Mouse (Mus musculus): ENCODE data around the gene Ppfibp1. TPM values are rescaled to one million over a fixed set of nuclear protein-coding genes. Genes with fewer than 3 reads are reported as not detected.

The Ppfibp1 gene
- polyA plus RNA-seq, 1 experiment from 2014 or later: 22.5 TPM

GRCm38 (mm10) chr6:146955475-146955874, 67.2 kb downstream of the Ppfibp1 start:
- Histone ChIP-seq H3K36me3 (no peaks in the 10 kb centered on the region), H3K4me1 (peaks cover 4% of the 10 kb centered on the region; the same call in 1 of the 2 replicates), H3K9me3 (no peaks in the 10 kb centered on the region), H3K9ac (no peak overlapping the region), H3K27me3 (replicated peaks) (no peaks in the 10 kb centered on the region), H3K4me2 (replicated peaks) (no peak overlapping the region), H3K4me3 (no peak overlapping the region), H3K27ac (no peak overlapping the region)
- no peak for ATAC-seq (ENCODE audit: low FRiP score, low read depth)
- whole genome bisulfite sequencing: 82% methylated on average over 1 of the region's 1 CpGs

GRCm38 (mm10) chr6:146955896-146956295, 67.6 kb downstream of the Ppfibp1 start:
- Histone ChIP-seq H3K36me3 (no peaks in the 10 kb centered on the region), H3K4me1 (peaks cover 4% of the 10 kb centered on the region; the same call in 1 of the 2 replicates), H3K27ac (no peak overlapping the region), H3K9me3 (no peaks in the 10 kb centered on the region), H3K27me3 (replicated peaks) (no peaks in the 10 kb centered on the region), H3K4me2 (replicated peaks) (no peak overlapping the region), H3K9ac (no peak overlapping the region), H3K4me3 (no peak overlapping the region)
- no peak for ATAC-seq (ENCODE audit: low FRiP score, low read depth)
- 40% methylated on average over 12 of the region's 12 CpGs for WGBS

GRCm38 (mm10) chr6:146956961-146957360, 68.7 kb downstream of the Ppfibp1 start:
- H3K27ac ChIP-seq: no peak overlapping the region
- H3K4me3 ChIP-seq: no peak overlapping the region
- H3K36me3 ChIP-seq: no peaks in the 10 kb centered on the region
- H3K4me1 ChIP-seq: peaks cover 4% of the 10 kb centered on the region; the same call in 1 of the 2 replicates
- H3K9me3 ChIP-seq: no peaks in the 10 kb centered on the region
- WGBS: 95% methylated on average over 1 of the region's 1 CpGs
- no peak for ATAC-seq (ENCODE audit: low FRiP score, low read depth)
- no peaks in the 10 kb centered on the region for H3K27me3 ChIP-seq (replicated peaks)
- H3K9ac ChIP-seq: no peak overlapping the region
- no peak overlapping the region for H3K4me2 ChIP-seq (replicated peaks)

- H3K4me3 ChIP-seq: no peak overlapping the region
- WGBS: 70% methylated on average over 1 of the region's 1 CpGs
- no peak for ATAC-seq (ENCODE audit: low FRiP score, low read depth)
Observed at GRCm38 (mm10) chr6:146958694-146959093, 70.4 kb downstream of the Ppfibp1 start.

GRCm38 (mm10) chr6:146959908-146960680, 71.8 kb downstream of the Ppfibp1 start:
- 88% methylated on average over 9 of the region's 9 CpGs for WGBS
- H3K4me1 ChIP-seq: peaks cover 4% of the 10 kb centered on the region; the same call in 1 of the 2 replicates
- no peak overlapping the region for H3K27ac ChIP-seq
- H3K9me3 ChIP-seq: no peaks in the 10 kb centered on the region
- H3K4me2 ChIP-seq (replicated peaks): no peak overlapping the region
- no peak overlapping the region for H3K9ac ChIP-seq
- H3K4me3 ChIP-seq: no peak overlapping the region
- no peak for ATAC-seq (ENCODE audit: low FRiP score, low read depth)
- no peaks in the 10 kb centered on the region for H3K36me3 ChIP-seq
- no peaks in the 10 kb centered on the region for H3K27me3 ChIP-seq (replicated peaks)

More at GRCm38 (mm10) chr6:146958694-146959093, 70.4 kb downstream of the Ppfibp1 start:
- Histone ChIP-seq H3K27ac (no peak overlapping the region), H3K27me3 (replicated peaks) (no peaks in the 10 kb centered on the region), H3K4me2 (replicated peaks) (no peak overlapping the region), H3K36me3 (no peaks in the 10 kb centered on the region), H3K9me3 (no peaks in the 10 kb centered on the region), H3K4me1 (peaks cover 4% of the 10 kb centered on the region; the same call in 1 of the 2 replicates), H3K9ac (no peak overlapping the region)

GRCm38 (mm10) chr6:146960956-146961355, 72.7 kb downstream of the Ppfibp1 start:
- WGBS: 88% methylated on average over 5 of the region's 5 CpGs
- ATAC-seq (ENCODE audit: low FRiP score, low read depth): no peak
- Histone ChIP-seq H3K27ac (no peak overlapping the region), H3K4me2 (replicated peaks) (no peak overlapping the region), H3K4me3 (no peak overlapping the region), H3K9ac (no peak overlapping the region), H3K9me3 (no peaks in the 10 kb centered on the region), H3K27me3 (replicated peaks) (no peaks in the 10 kb centered on the region), H3K36me3 (no peaks in the 10 kb centered on the region), H3K4me1 (peaks cover 1% of the 10 kb centered on the region; the same call in 1 of the 2 replicates)

GRCm38 (mm10) chr6:146961832-146962481, 73.7 kb downstream of the Ppfibp1 start:
- WGBS: 73% methylated on average over 6 of the region's 6 CpGs
- no peaks in the 10 kb centered on the region for H3K36me3 ChIP-seq
- H3K4me1 ChIP-seq: no peaks in the 10 kb centered on the region; the same call in 1 of the 2 replicates
- H3K4me2 ChIP-seq (replicated peaks): no peak overlapping the region
- no peak overlapping the region for H3K27ac ChIP-seq
- no peak overlapping the region for H3K4me3 ChIP-seq
- no peak overlapping the region for H3K9ac ChIP-seq
- no peak for ATAC-seq (ENCODE audit: low FRiP score, low read depth)
- H3K9me3 ChIP-seq: no peaks in the 10 kb centered on the region
- no peaks in the 10 kb centered on the region for H3K27me3 ChIP-seq (replicated peaks)

- Histone ChIP-seq H3K9ac (no peak overlapping the region), H3K4me1 (no peaks in the 10 kb centered on the region; the same call in 1 of the 2 replicates), H3K27ac (no peak overlapping the region), H3K27me3 (replicated peaks) (no peaks in the 10 kb centered on the region), H3K4me2 (replicated peaks) (no peak overlapping the region), H3K4me3 (no peak overlapping the region), H3K9me3 (no peaks in the 10 kb centered on the region), H3K36me3 (no peaks in the 10 kb centered on the region)
- WGBS: 84% methylated on average over 6 of the region's 6 CpGs
- ATAC-seq (ENCODE audit: low FRiP score, low read depth): no peak
Observed at GRCm38 (mm10) chr6:146963396-146964150, 75.3 kb downstream of the Ppfibp1 start.

GRCm38 (mm10) chr6:146965139-146965772, 77.0 kb downstream of the Ppfibp1 start:
- 75% methylated on average over 13 of the region's 13 CpGs for WGBS
- no peak overlapping the region for H3K4me3 ChIP-seq
- H3K9ac ChIP-seq: no peak overlapping the region
- no peaks in the 10 kb centered on the region for H3K9me3 ChIP-seq
- H3K4me1 ChIP-seq: no peaks in the 10 kb centered on the region; the same call in 1 of the 2 replicates
- H3K27me3 ChIP-seq (replicated peaks): no peaks in the 10 kb centered on the region
- H3K4me2 ChIP-seq (replicated peaks): no peak overlapping the region
- no peaks in the 10 kb centered on the region for H3K36me3 ChIP-seq
- ATAC-seq (ENCODE audit: low FRiP score, low read depth): no peak
- no peak overlapping the region for H3K27ac ChIP-seq

- Histone ChIP-seq H3K4me1 (no peaks in the 10 kb centered on the region; the same call in 1 of the 2 replicates), H3K9me3 (no peaks in the 10 kb centered on the region), H3K27me3 (replicated peaks) (no peaks in the 10 kb centered on the region), H3K36me3 (no peaks in the 10 kb centered on the region), H3K9ac (no peak overlapping the region), H3K27ac (no peak overlapping the region), H3K4me2 (replicated peaks) (no peak overlapping the region), H3K4me3 (no peak overlapping the region)
- WGBS: 76% methylated on average over 12 of the region's 12 CpGs
- no peak for ATAC-seq (ENCODE audit: low FRiP score, low read depth)
Observed at GRCm38 (mm10) chr6:146966446-146967019, 78.2 kb downstream of the Ppfibp1 start.

- H3K4me1 ChIP-seq: no peaks in the 10 kb centered on the region
- no peak overlapping the region for H3K9ac ChIP-seq
- no peak overlapping the region for H3K4me3 ChIP-seq
- H3K9me3 ChIP-seq: no peaks in the 10 kb centered on the region
- ATAC-seq (ENCODE audit: low FRiP score, low read depth): no peak
- H3K27me3 ChIP-seq (replicated peaks): no peaks in the 10 kb centered on the region
- no peak overlapping the region for H3K4me2 ChIP-seq (replicated peaks)
- no peak overlapping the region for H3K27ac ChIP-seq
- H3K36me3 ChIP-seq: no peaks in the 10 kb centered on the region
- WGBS: 81% methylated on average over 6 of the region's 6 CpGs
Observed at GRCm38 (mm10) chr6:146967836-146968235, 79.5 kb downstream of the Ppfibp1 start.

Data from neural tube, embryonic 12.5 days (tissue).